Mouse (Mus musculus): ENCODE data around the gene Nat14. TPM values are rescaled to one million over a fixed set of nuclear protein-coding genes. Genes with fewer than 3 reads are reported as not detected.

Gene Nat14
- polyA plus RNA-seq, 1 experiment: 2.2 TPM

- no peak for TF ChIP-seq EP300 (IDR thresholded peaks at IDR 0.05; ENCODE audit: insufficient read depth, low read depth, low read length)
- no peak for TF ChIP-seq POLR2A (IDR thresholded peaks at IDR 0.05; ENCODE audit: insufficient read depth, low read length)
- Histone ChIP-seq H3K4me3 (ENCODE audit: low read depth, low read length) (peak overlapping the region; percentile 92), H3K9ac (ENCODE audit: low read depth, poor library complexity, severe bottlenecking) (peak overlapping the region; percentile 96), H3K27me3 (ENCODE audit: control insufficient read depth, insufficient read depth, low read length, poor library complexity, severe bottlenecking) (no peaks in the 10 kb centered on the region), H3K9me3 (replicated peaks; ENCODE audit: control insufficient read depth, insufficient read depth, low read length, poor library complexity, severe bottlenecking) (no peaks in the 10 kb centered on the region), H3K4me1 (ENCODE audit: control insufficient read depth, insufficient read depth, low read length) (no peaks in the 10 kb centered on the region), H3K36me3 (ENCODE audit: control insufficient read depth, insufficient read depth, low read length, poor library complexity, severe bottlenecking) (no peaks in the 10 kb centered on the region), H3K27ac (ENCODE audit: insufficient read depth, low read length) (no peak overlapping the region)
Measured at GRCm38 (mm10) chr7:4915669-4916416, 6.0 kb upstream of the Nat14 start.

- Histone ChIP-seq H3K9me3 (replicated peaks; ENCODE audit: control insufficient read depth, insufficient read depth, low read length, poor library complexity, severe bottlenecking) (no peaks in the 10 kb centered on the region), H3K27me3 (ENCODE audit: control insufficient read depth, insufficient read depth, low read length, poor library complexity, severe bottlenecking) (no peaks in the 10 kb centered on the region), H3K4me1 (ENCODE audit: control insufficient read depth, insufficient read depth, low read length) (no peaks in the 10 kb centered on the region), H3K36me3 (ENCODE audit: control insufficient read depth, insufficient read depth, low read length, poor library complexity, severe bottlenecking) (no peaks in the 10 kb centered on the region), H3K4me3 (ENCODE audit: low read depth, low read length) (no peak overlapping the region), H3K9ac (ENCODE audit: low read depth, poor library complexity, severe bottlenecking) (no peak overlapping the region), H3K27ac (ENCODE audit: insufficient read depth, low read length) (no peak overlapping the region)
- TF ChIP-seq EP300 (IDR thresholded peaks at IDR 0.05; ENCODE audit: insufficient read depth, low read depth, low read length): no peak
- TF ChIP-seq CTCF (IDR thresholded peaks at IDR 0.05; ENCODE audit: low read depth, low read length): no peak
- no peak for TF ChIP-seq POLR2A (IDR thresholded peaks at IDR 0.05; ENCODE audit: insufficient read depth, low read length)
Measured at GRCm38 (mm10) chr7:4917494-4917893, 4.3 kb upstream of the Nat14 start.

- TF ChIP-seq CTCF (IDR thresholded peaks at IDR 0.05; ENCODE audit: low read depth, low read length) (no peak), EP300 (IDR thresholded peaks at IDR 0.05; ENCODE audit: insufficient read depth, low read depth, low read length) (no peak), POLR2A (IDR thresholded peaks at IDR 0.05; ENCODE audit: insufficient read depth, low read length) (no peak)
- Histone ChIP-seq H3K4me3 (ENCODE audit: low read depth, low read length) (0 out of 2 replicates have a peak overlapping the region, but pooled peaks have one; percentile 9), H3K9me3 (replicated peaks; ENCODE audit: control insufficient read depth, insufficient read depth, low read length, poor library complexity, severe bottlenecking) (no peaks in the 10 kb centered on the region), H3K27ac (ENCODE audit: insufficient read depth, low read length) (no peak overlapping the region), H3K4me1 (ENCODE audit: control insufficient read depth, insufficient read depth, low read length) (no peaks in the 10 kb centered on the region), H3K27me3 (ENCODE audit: control insufficient read depth, insufficient read depth, low read length, poor library complexity, severe bottlenecking) (no peaks in the 10 kb centered on the region), H3K9ac (ENCODE audit: low read depth, poor library complexity, severe bottlenecking) (no peak overlapping the region), H3K36me3 (ENCODE audit: control insufficient read depth, insufficient read depth, low read length, poor library complexity, severe bottlenecking) (no peaks in the 10 kb centered on the region)
Measured at GRCm38 (mm10) chr7:4918681-4919080, 3.1 kb upstream of the Nat14 start.

- no peaks in the 10 kb centered on the region for H3K4me1 ChIP-seq (ENCODE audit: control insufficient read depth, insufficient read depth, low read length)
- TF ChIP-seq EP300 (IDR thresholded peaks at IDR 0.05; ENCODE audit: insufficient read depth, low read depth, low read length) (no peak), POLR2A (IDR thresholded peaks at IDR 0.05; ENCODE audit: insufficient read depth, low read length) (no peak), CTCF (IDR thresholded peaks at IDR 0.05; ENCODE audit: low read depth, low read length) (no peak)
- H3K9ac ChIP-seq (ENCODE audit: low read depth, poor library complexity, severe bottlenecking): 0 out of 2 replicates have a peak overlapping the region, but pooled peaks have one; percentile 1
- H3K27me3 ChIP-seq (ENCODE audit: control insufficient read depth, insufficient read depth, low read length, poor library complexity, severe bottlenecking): no peaks in the 10 kb centered on the region
- no peaks in the 10 kb centered on the region for H3K36me3 ChIP-seq (ENCODE audit: control insufficient read depth, insufficient read depth, low read length, poor library complexity, severe bottlenecking)
- no peaks in the 10 kb centered on the region for H3K9me3 ChIP-seq (replicated peaks; ENCODE audit: control insufficient read depth, insufficient read depth, low read length, poor library complexity, severe bottlenecking)
- no peak overlapping the region for H3K27ac ChIP-seq (ENCODE audit: insufficient read depth, low read length)
- peak overlapping the region; percentile 9; the same call in 1 of the 2 replicates for H3K4me3 ChIP-seq (ENCODE audit: low read depth, low read length)
Measured at GRCm38 (mm10) chr7:4919096-4919495, 2.7 kb upstream of the Nat14 start.

- no peak overlapping the region for H3K27ac ChIP-seq (ENCODE audit: insufficient read depth, low read length)
- no peaks in the 10 kb centered on the region for H3K36me3 ChIP-seq (ENCODE audit: control insufficient read depth, insufficient read depth, low read length, poor library complexity, severe bottlenecking)
- peak overlapping the region; percentile 1; the same call in 1 of the 2 replicates for H3K9ac ChIP-seq (ENCODE audit: low read depth, poor library complexity, severe bottlenecking)
- peak overlapping the region; percentile 43 for H3K4me3 ChIP-seq (ENCODE audit: low read depth, low read length)
- no peaks in the 10 kb centered on the region for H3K4me1 ChIP-seq (ENCODE audit: control insufficient read depth, insufficient read depth, low read length)
- H3K9me3 ChIP-seq (replicated peaks; ENCODE audit: control insufficient read depth, insufficient read depth, low read length, poor library complexity, severe bottlenecking): no peaks in the 10 kb centered on the region
- TF ChIP-seq EP300 (IDR thresholded peaks at IDR 0.05; ENCODE audit: insufficient read depth, low read depth, low read length) (no peak), POLR2A (IDR thresholded peaks at IDR 0.05; ENCODE audit: insufficient read depth, low read length) (no peak), CTCF (IDR thresholded peaks at IDR 0.05; ENCODE audit: low read depth, low read length) (no peak)
- H3K27me3 ChIP-seq (ENCODE audit: control insufficient read depth, insufficient read depth, low read length, poor library complexity, severe bottlenecking): no peaks in the 10 kb centered on the region
Measured at GRCm38 (mm10) chr7:4919971-4920370, 1.9 kb upstream of the Nat14 start.

GRCm38 (mm10) chr7:4920496-4920895 lies 1.3 kb upstream of the Nat14 start:
- Histone ChIP-seq H3K9ac (ENCODE audit: low read depth, poor library complexity, severe bottlenecking) (peak overlapping the region; percentile 1; the same call in 1 of the 2 replicates), H3K36me3 (ENCODE audit: control insufficient read depth, insufficient read depth, low read length, poor library complexity, severe bottlenecking) (no peaks in the 10 kb centered on the region), H3K4me3 (ENCODE audit: low read depth, low read length) (peak overlapping the region; percentile 43), H3K4me1 (ENCODE audit: control insufficient read depth, insufficient read depth, low read length) (no peaks in the 10 kb centered on the region), H3K9me3 (replicated peaks; ENCODE audit: control insufficient read depth, insufficient read depth, low read length, poor library complexity, severe bottlenecking) (no peaks in the 10 kb centered on the region), H3K27me3 (ENCODE audit: control insufficient read depth, insufficient read depth, low read length, poor library complexity, severe bottlenecking) (no peaks in the 10 kb centered on the region), H3K27ac (ENCODE audit: insufficient read depth, low read length) (no peak overlapping the region)
- TF ChIP-seq POLR2A (IDR thresholded peaks at IDR 0.05; ENCODE audit: insufficient read depth, low read length) (no peak), CTCF (IDR thresholded peaks at IDR 0.05; ENCODE audit: low read depth, low read length) (no peak), EP300 (IDR thresholded peaks at IDR 0.05; ENCODE audit: insufficient read depth, low read depth, low read length) (no peak)

Measured in ES-Bruce4 (cell line).